Mouse (Mus musculus): ENCODE data around the gene Pxdc1. TPM values are rescaled to one million over a fixed set of nuclear protein-coding genes. Genes with fewer than 3 reads are reported as not detected.
A peak's percentile ranks its signal among the peaks of the same experiment; 100 is the strongest.

The Pxdc1 gene
- polyA plus RNA-seq, 1 experiment from 2014 or later = 12.4 TPM

DNA sequence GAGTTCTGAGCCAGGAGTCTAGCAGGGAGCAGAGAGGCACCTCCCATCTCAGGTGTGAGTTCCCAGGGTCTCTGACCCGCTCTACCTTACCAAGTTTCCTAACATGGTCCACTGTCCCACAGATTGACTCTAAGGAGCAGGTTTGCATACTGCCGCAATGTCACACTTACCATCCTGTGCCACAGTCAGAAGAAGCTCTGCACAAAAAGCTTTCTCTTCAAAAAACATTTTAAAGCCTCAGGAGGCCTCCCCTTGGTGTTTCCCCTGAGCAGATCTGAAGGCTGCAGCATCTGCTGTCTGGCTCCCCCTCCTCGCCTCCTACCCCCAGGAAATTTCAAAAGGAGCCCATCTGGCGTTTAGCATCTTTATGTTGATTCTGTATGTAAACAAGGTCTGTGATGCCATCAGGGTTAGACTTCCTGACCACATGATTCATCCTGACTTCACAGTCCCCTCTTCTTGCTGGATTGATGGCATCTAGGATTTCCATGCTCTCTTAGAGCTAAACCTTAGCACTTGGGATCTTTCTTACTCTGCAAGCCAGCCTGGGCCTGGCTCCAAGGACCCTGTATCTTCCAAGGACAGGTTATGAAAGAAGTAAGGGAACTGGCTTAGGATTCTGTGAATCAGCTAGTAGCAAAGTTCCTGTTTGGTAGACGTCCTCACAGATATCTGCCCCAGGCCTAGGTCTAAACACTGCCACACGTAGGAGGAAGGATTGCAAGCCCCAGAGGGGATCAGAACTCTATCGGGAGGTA lies 31.9 kb upstream of the Pxdc1 start:
- DNase-seq (ENCODE audit: low spot score) = no peak
- Histone ChIP-seq H3K9ac (ENCODE audit: low read depth, low read length) (no peak overlapping the region), H3K4me2 (ENCODE audit: low read length) (no peak overlapping the region), H3K4me3 (replicated peaks; ENCODE audit: low read depth, low read length) (no peak overlapping the region), H3K9me3 (replicated peaks; ENCODE audit: low read length) (no peaks in the 10 kb centered on the region), H3K36me3 (ENCODE audit: insufficient read depth, low read length) (no peaks in the 10 kb centered on the region), H3K27ac (no peak overlapping the region), H3K4me1 (replicated peaks; ENCODE audit: insufficient read depth, low read length) (no peaks in the 10 kb centered on the region), H3K27me3 (ENCODE audit: insufficient read depth, low read length) (no peaks in the 10 kb centered on the region)
- no peak for ATAC-seq (replicated peaks; ENCODE audit: low FRiP score, low read depth)
- WGBS = 81% methylated on average over 7 of the region's 7 CpGs
- TF ChIP-seq CTCF (IDR thresholded peaks at IDR 0.05; ENCODE audit: low read depth) = no peak

DNA sequence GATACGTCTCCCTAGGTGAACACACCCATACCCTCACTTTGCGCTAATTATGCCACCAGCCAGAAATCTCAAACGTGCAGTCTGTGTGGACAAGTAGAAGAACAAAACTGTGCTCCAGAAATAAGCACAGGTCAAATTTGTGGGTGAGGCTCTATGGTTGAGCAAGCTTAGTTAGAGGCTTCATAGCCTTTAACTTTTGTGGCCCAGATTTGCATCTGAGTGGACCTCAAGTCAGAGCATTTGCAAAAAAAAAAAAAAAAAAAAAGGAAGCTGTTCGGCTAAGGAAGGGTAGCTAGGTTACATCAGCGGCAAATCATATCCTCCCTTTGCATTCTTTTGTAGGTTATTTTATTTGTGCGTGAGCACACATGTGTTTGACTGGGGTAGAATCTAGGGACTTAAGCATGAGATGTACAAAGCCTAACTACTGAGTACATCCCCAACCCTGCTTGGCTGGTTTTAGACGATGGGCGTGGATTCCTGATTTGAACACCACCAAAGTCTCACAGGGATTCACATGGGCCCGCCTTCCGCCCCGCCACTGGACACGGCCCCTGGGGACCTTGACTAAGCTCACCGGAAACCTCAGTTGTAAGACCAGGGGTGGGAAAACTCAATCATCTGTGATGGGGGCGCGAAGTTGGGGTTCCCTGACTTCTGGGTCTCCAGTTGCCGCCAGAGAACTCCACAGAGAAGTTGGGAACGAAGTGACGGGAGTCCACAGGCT lies 30.6 kb upstream of the Pxdc1 start:
- Histone ChIP-seq H3K4me1 (replicated peaks; ENCODE audit: insufficient read depth, low read length) (no peaks in the 10 kb centered on the region), H3K36me3 (ENCODE audit: insufficient read depth, low read length) (no peaks in the 10 kb centered on the region), H3K9me3 (replicated peaks; ENCODE audit: low read length) (no peaks in the 10 kb centered on the region), H3K27ac (no peak overlapping the region), H3K27me3 (ENCODE audit: insufficient read depth, low read length) (no peaks in the 10 kb centered on the region), H3K9ac (ENCODE audit: low read depth, low read length) (no peak overlapping the region), H3K4me3 (replicated peaks; ENCODE audit: low read depth, low read length) (no peak overlapping the region), H3K4me2 (ENCODE audit: low read length) (no peak overlapping the region)
- no peak for TF ChIP-seq CTCF (IDR thresholded peaks at IDR 0.05; ENCODE audit: low read depth)
- no peak for ATAC-seq (replicated peaks; ENCODE audit: low FRiP score, low read depth)
- no peak for DNase-seq (ENCODE audit: low spot score)
- WGBS = 86% methylated on average over 18 of the region's 18 CpGs

DNA sequence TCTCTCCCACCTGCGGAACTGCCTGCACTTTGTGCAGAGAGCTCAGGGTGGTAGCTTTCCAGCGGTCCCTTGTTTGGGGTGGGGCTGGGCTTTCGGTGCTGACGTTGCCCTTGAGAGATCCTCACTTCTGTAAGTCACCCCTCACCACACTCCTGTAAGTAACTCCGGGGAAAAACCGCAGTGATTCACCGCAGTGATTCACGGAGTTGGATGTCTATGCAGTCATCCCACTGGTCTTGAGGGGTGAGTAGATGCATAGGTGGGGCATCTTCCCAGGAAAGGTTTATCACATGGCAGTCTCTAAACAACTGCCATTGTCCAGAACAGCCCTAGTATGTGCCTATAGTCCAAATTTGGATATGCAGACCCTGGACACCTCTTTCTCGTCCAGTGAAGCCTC lies 30.0 kb upstream of the Pxdc1 start:
- Histone ChIP-seq H3K27me3 (ENCODE audit: insufficient read depth, low read length) (no peaks in the 10 kb centered on the region), H3K36me3 (ENCODE audit: insufficient read depth, low read length) (no peaks in the 10 kb centered on the region), H3K4me2 (ENCODE audit: low read length) (no peak overlapping the region), H3K9ac (ENCODE audit: low read depth, low read length) (no peak overlapping the region), H3K27ac (no peak overlapping the region), H3K4me3 (replicated peaks; ENCODE audit: low read depth, low read length) (no peak overlapping the region), H3K4me1 (replicated peaks; ENCODE audit: insufficient read depth, low read length) (no peaks in the 10 kb centered on the region), H3K9me3 (replicated peaks; ENCODE audit: low read length) (no peaks in the 10 kb centered on the region)
- DNase-seq (ENCODE audit: low spot score) = no peak
- no peak for TF ChIP-seq CTCF (IDR thresholded peaks at IDR 0.05; ENCODE audit: low read depth)
- ATAC-seq (replicated peaks; ENCODE audit: low FRiP score, low read depth) = no peak
- WGBS = 79% methylated on average over 9 of the region's 9 CpGs

DNA sequence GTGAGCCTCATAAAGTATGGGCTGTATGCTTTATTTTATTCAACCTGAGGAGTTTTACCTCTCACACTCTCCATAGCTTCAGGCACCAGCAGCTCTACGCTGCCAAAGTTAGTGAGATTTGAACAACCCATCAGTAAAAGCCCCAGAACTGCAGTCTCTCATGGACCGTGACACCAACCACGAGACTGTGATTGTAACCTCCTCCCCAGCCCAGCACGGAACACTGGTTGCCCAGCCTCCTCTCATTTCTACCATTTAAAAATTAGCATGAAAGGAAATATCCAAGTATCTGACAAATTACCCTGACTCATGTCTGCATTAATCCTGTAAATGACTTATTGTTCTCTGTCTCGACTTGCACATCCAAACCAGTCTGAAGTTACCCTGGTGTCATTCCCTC lies 23.2 kb upstream of the Pxdc1 start:
- no peak for TF ChIP-seq CTCF (IDR thresholded peaks at IDR 0.05; ENCODE audit: low read depth)
- H3K4me1 ChIP-seq (replicated peaks; ENCODE audit: insufficient read depth, low read length) = 0 out of 2 replicates have a peak, but pooled peaks cover 4% of the 10 kb centered on the region
- no peak overlapping the region for H3K27ac ChIP-seq
- H3K36me3 ChIP-seq (ENCODE audit: insufficient read depth, low read length) = no peaks in the 10 kb centered on the region
- no peak overlapping the region for H3K4me2 ChIP-seq (ENCODE audit: low read length)
- no peak overlapping the region for H3K4me3 ChIP-seq (replicated peaks; ENCODE audit: low read depth, low read length)
- peak; percentile 20 for DNase-seq (ENCODE audit: low spot score)
- no peaks in the 10 kb centered on the region for H3K9me3 ChIP-seq (replicated peaks; ENCODE audit: low read length)
- ATAC-seq (replicated peaks; ENCODE audit: low FRiP score, low read depth) = 0 out of 2 replicates have a peak, but pooled peaks have one; percentile 17
- H3K27me3 ChIP-seq (ENCODE audit: insufficient read depth, low read length) = no peaks in the 10 kb centered on the region
- no peak overlapping the region for H3K9ac ChIP-seq (ENCODE audit: low read depth, low read length)
- WGBS = 32% methylated on average over 5 of the region's 5 CpGs

DNA sequence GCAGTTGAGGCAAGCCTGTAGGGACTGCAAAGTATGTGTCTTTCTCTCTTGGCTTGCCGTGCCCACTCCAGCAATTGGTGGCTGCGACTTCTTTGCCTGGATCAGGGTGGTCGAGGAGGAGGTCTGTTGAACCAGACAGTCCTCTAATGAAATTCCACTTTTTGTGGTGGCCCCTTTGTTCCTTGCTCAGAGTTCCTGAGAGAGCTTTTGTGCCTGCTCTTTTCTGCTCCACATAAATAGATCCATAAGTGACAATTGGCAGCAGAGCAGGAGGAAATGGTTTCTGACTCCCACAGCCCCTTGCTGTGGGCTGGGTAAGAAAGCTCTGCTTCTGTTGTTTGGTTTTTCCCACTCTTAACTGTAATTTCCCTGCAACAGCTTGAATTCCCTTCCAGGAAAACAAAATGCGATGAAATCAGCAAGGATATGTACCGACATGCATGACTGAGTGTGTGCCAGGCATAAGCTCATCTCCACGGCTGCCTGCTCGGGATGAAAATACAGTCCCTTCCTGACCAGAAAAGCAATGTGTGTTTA lies 22.6 kb upstream of the Pxdc1 start:
- Histone ChIP-seq H3K27me3 (ENCODE audit: insufficient read depth, low read length) (no peaks in the 10 kb centered on the region), H3K27ac (no peak overlapping the region), H3K36me3 (ENCODE audit: insufficient read depth, low read length) (no peaks in the 10 kb centered on the region), H3K4me3 (replicated peaks; ENCODE audit: low read depth, low read length) (no peak overlapping the region), H3K4me2 (ENCODE audit: low read length) (no peak overlapping the region), H3K9ac (ENCODE audit: low read depth, low read length) (no peak overlapping the region), H3K4me1 (replicated peaks; ENCODE audit: insufficient read depth, low read length) (0 out of 2 replicates have a peak, but pooled peaks cover 4% of the 10 kb centered on the region), H3K9me3 (replicated peaks; ENCODE audit: low read length) (no peaks in the 10 kb centered on the region)
- 29% methylated on average over 7 of the region's 7 CpGs for WGBS
- TF ChIP-seq CTCF (IDR thresholded peaks at IDR 0.05; ENCODE audit: low read depth) = no peak
- ATAC-seq (replicated peaks; ENCODE audit: low FRiP score, low read depth) (no peak), DNase-seq (ENCODE audit: low spot score) (peak; percentile 37)

DNA sequence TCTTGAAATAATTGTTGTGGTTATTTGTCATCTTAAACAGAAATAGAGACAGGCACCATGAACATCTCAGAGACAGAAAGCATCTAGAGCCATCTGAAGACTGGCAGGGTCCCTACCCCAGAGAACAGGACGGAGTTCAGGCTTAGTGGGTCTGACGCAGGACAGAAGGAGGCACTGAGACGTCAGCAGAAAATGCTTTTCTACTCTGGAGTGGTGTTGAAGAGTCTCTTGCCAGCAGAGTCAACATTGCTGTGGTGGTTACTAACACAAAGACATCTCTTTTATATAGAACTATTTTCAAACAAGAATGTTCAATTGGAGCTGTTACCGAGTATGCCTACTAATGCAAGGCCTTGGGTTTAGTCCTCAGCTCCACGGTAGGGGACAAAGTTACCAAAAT lies 20.1 kb upstream of the Pxdc1 start:
- Histone ChIP-seq H3K4me2 (ENCODE audit: low read length) (no peak overlapping the region), H3K27me3 (ENCODE audit: insufficient read depth, low read length) (no peaks in the 10 kb centered on the region), H3K4me3 (replicated peaks; ENCODE audit: low read depth, low read length) (no peak overlapping the region), H3K9me3 (replicated peaks; ENCODE audit: low read length) (no peaks in the 10 kb centered on the region), H3K36me3 (ENCODE audit: insufficient read depth, low read length) (no peaks in the 10 kb centered on the region), H3K4me1 (replicated peaks; ENCODE audit: insufficient read depth, low read length) (0 out of 2 replicates have a peak, but pooled peaks cover 4% of the 10 kb centered on the region), H3K27ac (no peak overlapping the region), H3K9ac (ENCODE audit: low read depth, low read length) (no peak overlapping the region)
- WGBS = 88% methylated on average over 5 of the region's 5 CpGs
- DNase-seq (ENCODE audit: low spot score) (no peak), ATAC-seq (replicated peaks; ENCODE audit: low FRiP score, low read depth) (no peak)
- TF ChIP-seq CTCF (IDR thresholded peaks at IDR 0.05; ENCODE audit: low read depth) = no peak
